Mouse (Mus musculus) heart, postnatal 0 days (tissue): ENCODE measurements around the gene Rap1gap. TPM values are rescaled to one million over a fixed set of nuclear protein-coding genes. Genes with fewer than 3 reads are reported as not detected.

Source experiments
- ATAC-seq: fragments of 200-750 bp; cut with Nextera tagmentation; 2 replicates; pipeline ENCODE4 v1.8.0; 2017; ENCODE audit warnings: low read depth, moderate number of reproducible peaks, moderate library complexity; ENCODE audit not compliant: insufficient read depth
- DNase-seq: peaks from one replicate; pipeline ENCODE4 v3.0.0-alpha.2; 2016; ENCODE audit warnings: low spot score
- H3K27ac ChIP-seq: fragments of 300-500 bp; sonication (generic); 2 replicates; pipeline ENCODE4 v1.5.1; 2014; ENCODE audit warnings: low read depth, mild to moderate bottlenecking
- H3K27me3 ChIP-seq: fragments of 300-500 bp; sonication (generic); 2 replicates; pipeline ENCODE4 v1.6.1; 2014; ENCODE audit warnings: low read length, mixed read lengths; ENCODE audit not compliant: control insufficient read depth, insufficient read depth
- H3K36me3 ChIP-seq: fragments of 300-500 bp; sonication (generic); replicated peaks from 2 replicates; pipeline ENCODE4 v1.6.1; 2014; ENCODE audit warnings: low read length, mixed read lengths; ENCODE audit not compliant: control insufficient read depth, insufficient read depth
- H3K4me1 ChIP-seq: fragments of 300-500 bp; sonication (generic); 2 replicates; pipeline ENCODE4 v1.6.1; 2014; ENCODE audit warnings: antibody characterized with exemption; ENCODE audit not compliant: control insufficient read depth, insufficient read depth
- H3K4me2 ChIP-seq: fragments of 300-500 bp; sonication (generic); 2 replicates; pipeline ENCODE4 v1.6.1; 2014; ENCODE audit warnings: low read depth, mild to moderate bottlenecking, low read length, moderate library complexity
- H3K4me3 ChIP-seq: fragments of 300-500 bp; sonication (generic); 2 replicates; pipeline ENCODE4 v1.5.1; 2014; ENCODE audit warnings: low read depth, low read length
- H3K9ac ChIP-seq: fragments of 300-500 bp; sonication (generic); replicated peaks from 2 replicates; pipeline ENCODE4 v1.6.1; 2014; ENCODE audit warnings: low read depth, low read length, mixed read lengths
- H3K9me3 ChIP-seq: fragments of 300-500 bp; sonication (generic); replicated peaks from 2 replicates; pipeline ENCODE4 v1.6.1; 2016; ENCODE audit warnings: low read length; ENCODE audit not compliant: control insufficient read depth
- CTCF ChIP-seq: IDR thresholded peaks from 2 replicates; pipeline ENCODE4 v1.5.1; 2016; ENCODE audit warnings: antibody characterized with exemption, control low read depth, low read depth
- EP300 ChIP-seq: IDR thresholded peaks from 2 replicates; pipeline ENCODE4 v1.6.1; 2016; ENCODE audit warnings: antibody characterized with exemption, low read depth
- WGBS: fragments of 180-500 bp; shearing (Covaris S2); extraction: QIAGEN DNeasy Blood & Tissue Kit; methylation state at CpG from one replicate; pipeline ENCODE4 v1.1.7; 2014; 5-methylcytosine and 5-hydroxymethylcytosine counted together
- polyA plus RNA-seq: library from polyadenylated mRNA; unstranded; fragments of >200 nt; fragmentation: Nextera tagmentation; extraction: Ambion mirVana; gene quantifications from 2 replicates; pipeline ENCODE4 v1.2.1, GENCODE M21; 2015
- total RNA-seq: library from RNA; depleted of rRNA; stranded (reverse); fragments of >200 nt; gene quantifications from 2 replicates; pipeline ENCODE4 v1.2.3, GENCODE M21; 2014; ENCODE audit warnings: low replicate concordance

Rap1gap gene
- total and polyA plus RNA-seq, 2 experiments from 2014 or later = 10.4 to 17.7 TPM

DNA sequence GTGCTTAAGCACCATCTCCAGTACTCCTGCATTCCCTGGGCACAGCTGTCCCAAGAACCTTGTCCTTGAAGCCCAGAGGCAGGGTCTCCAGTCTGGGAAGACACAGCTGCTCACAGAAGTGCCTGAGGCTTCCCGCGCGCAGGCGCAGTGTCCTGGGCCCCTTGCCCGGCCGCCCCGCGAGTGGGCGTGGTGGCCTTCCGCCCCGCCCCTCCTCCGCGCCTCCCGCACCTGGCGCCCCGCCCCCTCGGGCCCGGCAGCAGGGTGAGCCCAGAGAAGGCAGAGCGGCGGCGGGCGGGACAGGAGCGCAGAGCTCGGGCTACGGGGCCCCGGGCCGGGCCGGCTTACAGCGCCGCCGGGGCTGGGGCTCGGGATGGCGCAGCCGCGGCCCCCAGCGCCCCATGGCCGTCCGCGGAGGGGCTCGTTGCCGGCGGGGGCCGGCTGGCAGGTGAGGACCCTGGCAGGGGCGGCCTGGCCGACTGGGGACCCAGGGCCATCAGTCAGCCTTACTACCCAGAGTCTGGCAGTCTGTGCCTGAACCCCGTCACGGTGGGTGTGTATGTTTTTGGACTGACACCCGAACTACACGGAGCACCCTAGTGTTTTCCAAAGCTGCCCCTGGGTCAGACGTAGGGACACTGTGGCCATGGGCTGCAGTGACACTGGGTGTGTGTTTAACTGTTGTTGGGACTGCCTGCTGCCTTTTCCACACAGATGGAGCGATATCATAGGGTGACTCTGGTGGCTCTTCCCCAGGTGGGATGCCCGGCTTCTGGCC, 42.9 kb downstream of the Rap1gap start:
- H3K4me3 ChIP-seq = peak overlapping the region; percentile 43
- 6% methylated on average over 35 of the region's 52 CpGs for WGBS
- ATAC-seq (peak; percentile 78), DNase-seq (peak; percentile 51)
- H3K27me3 ChIP-seq = peaks cover 59% of the 10 kb centered on the region
- no peaks in the 10 kb centered on the region for H3K9me3 ChIP-seq
- peak overlapping the region; percentile 72 for H3K4me2 ChIP-seq
- no peak overlapping the region for H3K9ac ChIP-seq
- H3K27ac ChIP-seq = no peak overlapping the region
- no peaks in the 10 kb centered on the region for H3K36me3 ChIP-seq
- no peak for TF ChIP-seq EP300
- no peak for TF ChIP-seq CTCF
- peaks cover 4% of the 10 kb centered on the region; the same call in 1 of the 2 replicates for H3K4me1 ChIP-seq

DNA sequence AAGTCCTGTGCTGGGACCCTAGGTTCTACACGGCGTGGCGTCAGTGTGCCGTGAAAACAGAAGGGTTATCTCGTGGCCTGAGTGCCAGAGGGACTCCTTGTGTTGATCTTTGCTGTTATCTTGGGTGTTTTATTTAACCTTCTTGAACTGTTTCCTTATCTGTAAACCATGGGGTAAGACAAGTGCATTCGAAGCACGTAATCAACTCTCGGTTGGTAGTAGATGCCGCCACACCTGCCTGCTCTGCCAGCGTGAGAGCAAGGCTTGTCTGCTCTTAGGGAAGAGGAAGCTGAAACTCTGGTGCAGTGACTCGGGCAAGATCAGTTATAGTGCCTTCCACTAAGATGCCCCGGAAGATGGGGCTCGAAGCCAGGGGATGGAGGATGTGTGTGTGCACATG, 48.4 kb downstream of the Rap1gap start:
- peaks cover 41% of the 10 kb centered on the region for H3K27me3 ChIP-seq
- no peak for TF ChIP-seq CTCF
- TF ChIP-seq EP300 = no peak
- ATAC-seq = no peak

DNA sequence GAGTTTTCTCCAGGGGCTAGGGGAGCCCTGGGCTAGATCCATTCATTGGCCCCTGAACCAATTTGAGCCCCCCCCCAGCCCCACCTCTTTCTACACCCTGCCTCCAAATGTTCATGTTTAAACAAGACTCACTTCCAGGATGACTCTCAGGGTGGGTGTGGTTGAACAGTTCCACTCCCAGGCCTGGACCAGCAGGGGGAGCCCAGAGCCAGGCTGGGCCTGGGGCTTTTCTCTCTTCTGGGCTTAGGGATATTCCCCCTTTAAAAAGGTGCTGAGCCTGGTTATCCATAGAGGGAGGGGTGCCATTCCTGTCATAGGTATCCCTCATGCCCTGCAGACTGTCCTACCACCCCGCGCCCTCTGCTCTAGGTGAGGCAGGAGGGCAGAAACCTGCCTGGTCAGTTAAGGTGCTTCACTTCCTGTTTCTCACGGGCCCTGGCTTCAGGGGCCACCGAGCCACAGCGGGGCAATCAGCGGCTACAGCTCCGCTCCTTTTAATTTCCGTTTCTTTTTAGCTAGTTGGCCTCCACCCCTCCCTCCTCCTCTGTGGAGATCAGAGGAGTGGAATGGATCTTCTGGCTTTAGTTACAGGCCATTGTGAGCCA, 49.6 kb downstream of the Rap1gap start:
- H3K4me1 ChIP-seq = no peaks in the 10 kb centered on the region
- H3K9me3 ChIP-seq = no peaks in the 10 kb centered on the region
- WGBS = 38% methylated on average over 8 of the region's 8 CpGs
- H3K9ac ChIP-seq = no peak overlapping the region
- H3K36me3 ChIP-seq = no peaks in the 10 kb centered on the region
- H3K4me3 ChIP-seq = no peak overlapping the region
- peak; percentile 28 for DNase-seq
- no peak for ATAC-seq
- no peak overlapping the region for H3K27ac ChIP-seq
- H3K4me2 ChIP-seq = no peak overlapping the region
- peaks cover 40% of the 10 kb centered on the region for H3K27me3 ChIP-seq
- peak; percentile 22; the same call in 1 of the 2 replicates for TF ChIP-seq CTCF
- TF ChIP-seq EP300 = no peak

More for the DNA sequence above, 48.4 kb downstream of the Rap1gap start:
- H3K4me2 ChIP-seq = no peak overlapping the region
- H3K4me1 ChIP-seq = no peaks in the 10 kb centered on the region
- H3K36me3 ChIP-seq = no peaks in the 10 kb centered on the region
- no peak overlapping the region for H3K4me3 ChIP-seq
- no peak for DNase-seq
- no peaks in the 10 kb centered on the region for H3K9me3 ChIP-seq
- H3K9ac ChIP-seq = no peak overlapping the region
- WGBS = 36% methylated on average over 13 of the region's 13 CpGs
- H3K27ac ChIP-seq = no peak overlapping the region

DNA sequence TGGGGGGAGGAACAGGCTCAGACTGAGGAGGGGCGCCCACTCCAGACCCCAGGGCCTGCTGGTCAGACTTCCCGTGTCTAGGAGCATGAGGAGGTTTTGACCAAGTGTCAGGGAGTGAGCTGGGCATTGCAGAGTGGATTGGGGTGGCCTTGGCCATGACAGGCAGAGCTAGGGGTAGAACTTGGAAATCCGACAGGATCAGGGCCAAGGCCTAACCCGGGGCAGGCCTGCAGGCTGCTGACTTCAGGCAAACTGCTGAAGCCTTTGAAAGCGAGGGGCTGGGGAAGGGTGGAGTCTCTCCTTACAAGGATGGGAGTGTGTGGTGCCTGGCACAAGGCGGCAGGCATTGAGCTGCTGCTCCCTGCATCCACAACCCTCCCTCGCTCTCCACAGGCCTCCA, 52.5 kb downstream of the Rap1gap start:
- no peaks in the 10 kb centered on the region for H3K4me1 ChIP-seq
- H3K36me3 ChIP-seq = no peaks in the 10 kb centered on the region
- H3K9me3 ChIP-seq = no peaks in the 10 kb centered on the region
- WGBS = 62% methylated on average over 7 of the region's 7 CpGs
- DNase-seq = no peak
- TF ChIP-seq CTCF = no peak
- no peak for TF ChIP-seq EP300
- H3K9ac ChIP-seq = no peak overlapping the region
- ATAC-seq = no peak
- H3K27ac ChIP-seq = no peak overlapping the region
- H3K27me3 ChIP-seq = peaks cover 48% of the 10 kb centered on the region
- no peak overlapping the region for H3K4me3 ChIP-seq
- H3K4me2 ChIP-seq = no peak overlapping the region

DNA sequence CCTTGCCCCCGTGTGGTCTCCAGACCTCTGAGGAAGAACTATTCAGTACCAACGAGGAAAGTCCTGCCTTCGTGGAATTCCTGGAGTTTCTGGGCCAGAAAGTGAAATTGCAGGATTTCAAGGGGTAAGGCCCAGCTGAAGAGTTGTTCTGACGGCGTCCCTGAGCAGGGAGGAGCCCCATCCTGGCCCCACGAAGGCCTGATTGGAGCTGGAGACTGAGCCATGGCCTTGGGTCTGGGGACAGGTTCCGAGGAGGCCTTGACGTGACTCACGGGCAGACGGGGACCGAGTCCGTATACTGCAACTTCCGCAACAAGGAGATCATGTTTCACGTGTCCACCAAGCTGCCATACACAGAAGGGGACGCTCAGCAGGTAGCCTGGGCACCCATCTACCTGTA, 53.1 kb downstream of the Rap1gap start:
- Histone ChIP-seq H3K4me3 (no peak overlapping the region), H3K27ac (no peak overlapping the region), H3K4me2 (no peak overlapping the region), H3K9ac (no peak overlapping the region), H3K9me3 (no peaks in the 10 kb centered on the region), H3K27me3 (peaks cover 52% of the 10 kb centered on the region), H3K36me3 (no peaks in the 10 kb centered on the region), H3K4me1 (no peaks in the 10 kb centered on the region)
- 73% methylated on average over 15 of the region's 15 CpGs for WGBS
- no peak for TF ChIP-seq CTCF
- TF ChIP-seq EP300 = no peak
- DNase-seq (no peak), ATAC-seq (no peak)
